Mouse (Mus musculus) neural tube, embryonic 14.5 days (tissue): Measurements from ENCODE around the gene Abca1. TPM values are rescaled to one million over a fixed set of nuclear protein-coding genes. Genes with fewer than 3 reads are reported as not detected.

Experiments used
- ATAC-seq: fragments of 200-750 bp; cut with Nextera tagmentation; 2 replicates; pipeline ENCODE4 v1.8.0; 2017; ENCODE audit warnings: low read depth, mild to moderate bottlenecking, moderate TSS enrichment, moderate library complexity
- H3K27ac ChIP-seq: fragments of 300-500 bp; sonication (generic); 2 replicates; pipeline ENCODE4 v1.5.1; 2014; ENCODE audit warnings: low read depth, mild to moderate bottlenecking, control low read depth, low read length, moderate library complexity, mixed read lengths
- H3K27me3 ChIP-seq: fragments of 300-500 bp; sonication (generic); 2 replicates; pipeline ENCODE4 v1.6.1; 2014; ENCODE audit warnings: low read length; ENCODE audit not compliant: control insufficient read depth, insufficient read depth
- H3K36me3 ChIP-seq: fragments of 300-500 bp; sonication (generic); 2 replicates; pipeline ENCODE4 v1.6.1; 2014; ENCODE audit warnings: low read length, mixed read lengths; ENCODE audit not compliant: control insufficient read depth, insufficient read depth
- H3K4me1 ChIP-seq: fragments of 300-500 bp; sonication (generic); 2 replicates; pipeline ENCODE4 v1.6.1; 2014; ENCODE audit warnings: low read length; ENCODE audit not compliant: control insufficient read depth, insufficient read depth
- H3K4me2 ChIP-seq: fragments of 300-500 bp; sonication (generic); 2 replicates; pipeline ENCODE4 v1.6.1; 2014; ENCODE audit warnings: mild to moderate bottlenecking, low read depth, low read length, control low read depth
- H3K4me3 ChIP-seq: fragments of 300-500 bp; sonication (generic); 2 replicates; pipeline ENCODE4 v1.5.1; 2014; ENCODE audit warnings: low read depth, low read length, control low read depth, mixed read lengths
- H3K9ac ChIP-seq: fragments of 300-500 bp; sonication (generic); replicated peaks from 2 replicates; pipeline ENCODE4 v1.6.1; 2014; ENCODE audit warnings: low read depth, mild to moderate bottlenecking, control low read depth, low read length, mixed read lengths
- H3K9me3 ChIP-seq: fragments of 300-500 bp; sonication (generic); 2 replicates; pipeline ENCODE4 v1.6.1; 2016; ENCODE audit warnings: low read length; ENCODE audit not compliant: control insufficient read depth
- WGBS: fragments of 180-500 bp; shearing (Covaris S2); extraction: QIAGEN DNeasy Blood & Tissue Kit; methylation state at CpG from one replicate; pipeline ENCODE4 v1.1.7; 2014; 5-methylcytosine and 5-hydroxymethylcytosine counted together
- polyA plus RNA-seq: library from polyadenylated mRNA; unstranded; fragments of >200 nt; fragmentation: Nextera tagmentation; extraction: Ambion mirVana; gene quantifications from 2 replicates; pipeline ENCODE4 v1.2.1, GENCODE M21; 2014

Gene Abca1
- polyA plus RNA-seq, 1 experiment from 2014 or later, result 11.3 TPM

DNA sequence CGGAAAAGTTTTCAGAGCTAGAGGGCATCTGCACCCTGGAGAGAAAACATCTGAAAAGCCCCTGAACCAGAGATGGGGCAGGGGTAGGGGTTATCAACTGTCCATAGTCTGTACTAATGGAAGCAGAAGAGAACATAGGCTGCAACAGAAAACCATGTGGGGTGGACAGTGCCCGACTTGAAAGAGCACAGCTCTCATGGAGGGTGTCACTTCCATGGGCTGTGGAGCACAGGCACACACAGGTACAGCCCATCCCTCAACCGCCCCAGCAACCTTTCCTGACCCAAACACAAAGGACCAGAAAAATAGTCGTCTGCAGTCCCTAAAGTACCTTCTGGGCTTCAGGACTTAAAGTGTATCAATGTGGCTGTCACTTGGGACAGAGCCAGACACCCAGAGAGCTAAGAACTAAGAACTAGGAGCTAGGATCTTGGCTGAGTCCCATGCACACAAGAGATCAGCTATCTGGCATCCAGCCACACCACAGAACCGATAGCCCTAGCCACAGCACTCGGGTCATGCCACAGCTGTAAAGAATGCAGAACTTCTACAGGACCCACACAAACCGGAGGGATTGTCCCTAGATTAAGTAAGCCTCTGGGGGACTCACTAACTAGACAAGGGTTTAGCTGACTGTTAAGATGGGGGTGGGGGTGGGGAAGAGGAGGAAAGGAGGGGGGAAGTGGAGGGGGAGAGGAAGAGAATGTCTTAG, 38.0 kb downstream of the Abca1 start:
- Histone ChIP-seq H3K4me2 (no peak overlapping the region), H3K9ac (no peak overlapping the region), H3K4me3 (no peak overlapping the region), H3K36me3 (no peaks in the 10 kb centered on the region), H3K4me1 (no peaks in the 10 kb centered on the region), H3K27ac (no peak overlapping the region), H3K9me3 (no peaks in the 10 kb centered on the region), H3K27me3 (no peaks in the 10 kb centered on the region)
- ATAC-seq, result no peak
- 74% methylated on average over 7 of the region's 7 CpGs for WGBS

DNA sequence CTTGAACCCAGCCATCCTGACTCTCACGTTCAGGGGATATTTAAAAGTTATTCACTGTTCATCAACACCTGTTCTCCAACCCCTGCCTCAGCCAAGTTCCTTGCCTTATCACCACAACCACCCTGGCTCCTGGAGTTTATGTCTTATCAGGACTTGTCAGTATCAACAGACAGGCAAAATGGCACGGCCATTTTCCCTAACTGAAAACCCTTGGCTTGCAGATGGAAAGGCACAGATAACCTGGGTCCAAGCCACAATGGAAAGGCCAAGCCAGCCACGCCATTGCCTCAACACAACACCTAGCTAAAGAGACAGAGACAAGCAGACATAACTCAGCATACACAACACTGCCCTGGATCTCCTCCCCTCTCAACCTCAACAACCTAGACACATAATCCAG, 38.6 kb downstream of the Abca1 start:
- WGBS, result 90% methylated on average over 3 of the region's 3 CpGs
- Histone ChIP-seq H3K4me1 (no peaks in the 10 kb centered on the region), H3K9ac (no peak overlapping the region), H3K9me3 (no peaks in the 10 kb centered on the region), H3K4me2 (no peak overlapping the region), H3K36me3 (no peaks in the 10 kb centered on the region), H3K27ac (no peak overlapping the region), H3K4me3 (no peak overlapping the region), H3K27me3 (no peaks in the 10 kb centered on the region)
- ATAC-seq, result no peak

DNA sequence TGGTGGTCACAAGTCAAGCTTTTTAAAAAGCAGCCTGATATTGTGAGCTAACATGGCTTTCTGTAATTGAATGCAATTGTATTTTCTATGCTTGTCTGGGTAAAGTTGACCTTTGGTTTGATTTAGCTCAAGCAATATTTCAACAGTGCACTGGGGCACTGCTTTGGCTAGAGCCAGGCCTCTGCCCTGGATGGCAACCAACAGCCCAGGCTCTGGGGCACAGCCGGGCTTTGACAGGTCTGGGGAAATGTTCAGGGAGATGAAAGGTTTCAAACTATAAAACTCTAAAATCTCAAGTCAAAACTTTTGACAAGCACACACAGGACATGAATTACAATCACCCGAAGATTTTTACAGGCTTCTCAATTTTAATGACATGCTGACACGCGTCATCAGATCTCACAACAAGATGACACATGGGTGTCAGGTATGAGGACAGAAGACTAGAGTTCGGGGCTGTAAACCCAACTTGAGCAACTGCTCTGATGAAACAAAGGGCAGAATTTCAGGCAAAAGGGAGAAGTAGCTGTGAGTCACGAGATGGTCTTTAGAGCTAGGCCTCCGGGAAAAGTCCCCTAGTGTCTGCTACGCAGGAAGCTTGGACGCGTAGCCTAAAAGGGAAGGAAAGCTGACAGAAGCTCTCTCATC, 39.5 kb downstream of the Abca1 start:
- Histone ChIP-seq H3K4me2 (no peak overlapping the region), H3K9ac (no peak overlapping the region), H3K27ac (no peak overlapping the region), H3K36me3 (no peaks in the 10 kb centered on the region), H3K9me3 (no peaks in the 10 kb centered on the region), H3K27me3 (no peaks in the 10 kb centered on the region), H3K4me3 (no peak overlapping the region), H3K4me1 (no peaks in the 10 kb centered on the region)
- no peak for ATAC-seq
- WGBS, result 91% methylated on average over 10 of the region's 10 CpGs

DNA sequence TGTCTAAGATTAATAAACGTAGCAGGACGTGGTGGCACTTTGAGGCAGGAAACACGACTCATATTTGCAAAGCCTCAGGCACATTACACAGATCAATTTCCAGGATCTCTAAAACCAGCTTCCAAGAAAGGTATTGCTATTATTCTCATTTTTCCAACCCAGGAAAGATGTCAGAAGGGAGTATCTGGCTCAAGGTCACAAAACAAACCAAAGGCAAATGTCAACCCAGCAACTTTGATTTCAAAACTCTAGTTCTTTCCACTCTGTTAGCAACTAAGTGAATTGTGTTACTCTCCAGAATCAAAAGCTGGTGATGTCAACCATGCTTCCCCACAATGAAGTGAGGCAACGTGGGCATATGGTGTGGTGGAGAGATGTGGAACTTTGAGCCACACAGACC, 41.1 kb downstream of the Abca1 start:
- 76% methylated on average over 4 of the region's 4 CpGs for WGBS
- ATAC-seq, result no peak

DNA sequence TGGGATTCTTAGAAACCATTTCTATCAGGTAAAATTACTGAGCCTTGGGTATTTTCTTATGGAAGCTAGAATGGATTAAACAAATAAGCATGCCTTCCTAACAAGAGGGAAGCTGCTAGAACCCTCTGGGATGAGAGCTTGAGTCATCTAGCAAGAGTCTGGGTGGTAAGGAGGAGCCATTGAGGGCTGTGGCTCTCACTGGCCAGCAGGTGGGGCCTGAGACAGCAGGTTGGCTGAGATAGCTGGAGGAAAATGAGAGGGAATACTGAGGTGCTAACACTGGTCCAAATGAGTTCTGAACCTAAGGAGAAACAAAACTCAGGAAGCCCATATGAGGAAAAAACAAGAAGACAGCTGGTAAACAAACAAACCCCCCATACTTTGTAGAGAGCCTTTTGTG, 42.1 kb downstream of the Abca1 start:
- no peaks in the 10 kb centered on the region for H3K9me3 ChIP-seq
- no peak overlapping the region for H3K27ac ChIP-seq
- no peak overlapping the region for H3K4me2 ChIP-seq
- H3K36me3 ChIP-seq, result no peaks in the 10 kb centered on the region
- ATAC-seq, result no peak
- no peaks in the 10 kb centered on the region for H3K27me3 ChIP-seq
- no peaks in the 10 kb centered on the region for H3K4me1 ChIP-seq
- H3K4me3 ChIP-seq, result no peak overlapping the region
- H3K9ac ChIP-seq, result no peak overlapping the region

More for the DNA sequence above, 41.1 kb downstream of the Abca1 start:
- Histone ChIP-seq H3K9ac (no peak overlapping the region), H3K27ac (no peak overlapping the region), H3K4me2 (no peak overlapping the region), H3K4me3 (no peak overlapping the region), H3K9me3 (no peaks in the 10 kb centered on the region), H3K4me1 (no peaks in the 10 kb centered on the region), H3K36me3 (no peaks in the 10 kb centered on the region), H3K27me3 (no peaks in the 10 kb centered on the region)

DNA sequence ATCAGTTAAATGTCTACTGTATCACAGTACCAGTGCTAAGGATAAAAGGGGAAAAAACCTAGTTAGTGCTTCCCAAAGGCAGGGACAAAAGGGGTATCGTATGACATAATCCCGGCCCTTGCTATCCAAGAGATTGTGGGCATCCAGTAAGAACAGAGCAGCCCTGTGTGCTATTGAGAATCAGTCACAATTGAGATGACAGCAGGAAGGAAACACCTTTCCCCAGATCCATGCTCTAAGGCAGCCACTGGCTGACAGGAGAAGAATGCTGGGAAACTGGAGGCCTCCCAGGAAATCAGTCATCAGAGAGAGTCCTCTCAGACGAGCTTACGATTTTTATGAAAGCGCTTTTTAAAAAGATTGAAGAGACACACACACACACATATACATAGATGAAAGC, 42.6 kb downstream of the Abca1 start:
- no peak overlapping the region for H3K4me3 ChIP-seq
- 73% methylated on average over 5 of the region's 5 CpGs for WGBS
- H3K4me1 ChIP-seq, result no peaks in the 10 kb centered on the region
- ATAC-seq, result no peak
- H3K27me3 ChIP-seq, result no peaks in the 10 kb centered on the region
- H3K9ac ChIP-seq, result no peak overlapping the region
- no peaks in the 10 kb centered on the region for H3K9me3 ChIP-seq
- H3K4me2 ChIP-seq, result no peak overlapping the region
- no peaks in the 10 kb centered on the region for H3K36me3 ChIP-seq
- H3K27ac ChIP-seq, result no peak overlapping the region

DNA sequence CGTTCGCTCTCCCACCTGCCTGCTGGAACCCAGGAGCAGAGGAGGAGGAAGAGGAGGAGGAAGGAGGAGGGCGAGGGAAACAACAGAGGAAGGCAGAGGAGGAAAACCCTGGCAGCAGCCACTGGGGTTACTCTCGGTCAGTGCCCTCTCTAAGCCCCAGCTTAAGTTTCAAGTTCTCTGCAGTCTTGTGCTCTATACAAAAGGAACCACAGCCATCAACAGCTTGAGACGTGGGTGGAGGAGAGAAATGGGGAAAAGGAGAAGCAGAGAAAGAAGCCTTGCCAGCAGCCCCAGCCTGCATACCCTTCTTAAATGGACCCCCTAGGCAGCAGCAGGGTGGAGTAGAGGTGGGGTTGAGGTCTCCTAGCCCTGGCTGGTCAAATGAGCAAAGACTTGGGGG, 43.8 kb downstream of the Abca1 start:
- Histone ChIP-seq H3K27me3 (no peaks in the 10 kb centered on the region), H3K9ac (no peak overlapping the region), H3K36me3 (no peaks in the 10 kb centered on the region), H3K9me3 (no peaks in the 10 kb centered on the region), H3K4me1 (no peaks in the 10 kb centered on the region), H3K27ac (no peak overlapping the region), H3K4me2 (no peak overlapping the region), H3K4me3 (no peak overlapping the region)
- 29% methylated on average over 2 of the region's 5 CpGs for WGBS
- no peak; the same call in 1 of the 2 replicates for ATAC-seq

DNA sequence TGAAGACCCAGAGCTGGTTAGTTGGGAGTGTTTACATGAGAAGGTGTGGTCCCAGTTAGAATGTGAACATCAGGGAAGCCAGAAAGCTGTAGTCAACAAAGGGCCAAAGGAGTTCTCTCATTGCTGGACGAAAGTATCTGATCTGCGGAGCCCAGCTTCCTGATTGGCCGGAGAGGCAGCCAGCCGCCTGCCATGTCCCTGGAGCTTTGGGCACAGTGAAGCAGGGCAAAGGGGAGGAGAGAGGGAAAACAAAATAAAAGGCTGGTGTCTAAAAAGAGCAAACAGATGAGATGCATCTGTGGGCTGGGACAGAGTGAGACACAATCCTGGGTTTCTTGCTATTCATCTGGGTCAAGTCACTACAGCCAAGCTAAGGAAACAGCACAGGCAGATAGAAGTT, 44.3 kb downstream of the Abca1 start:
- Histone ChIP-seq H3K9me3 (no peaks in the 10 kb centered on the region), H3K27ac (no peak overlapping the region), H3K27me3 (no peaks in the 10 kb centered on the region), H3K9ac (no peak overlapping the region), H3K4me2 (no peak overlapping the region), H3K4me1 (no peaks in the 10 kb centered on the region), H3K36me3 (no peaks in the 10 kb centered on the region), H3K4me3 (no peak overlapping the region)
- 50% methylated on average over 4 of the region's 4 CpGs for WGBS
- no peak for ATAC-seq

DNA sequence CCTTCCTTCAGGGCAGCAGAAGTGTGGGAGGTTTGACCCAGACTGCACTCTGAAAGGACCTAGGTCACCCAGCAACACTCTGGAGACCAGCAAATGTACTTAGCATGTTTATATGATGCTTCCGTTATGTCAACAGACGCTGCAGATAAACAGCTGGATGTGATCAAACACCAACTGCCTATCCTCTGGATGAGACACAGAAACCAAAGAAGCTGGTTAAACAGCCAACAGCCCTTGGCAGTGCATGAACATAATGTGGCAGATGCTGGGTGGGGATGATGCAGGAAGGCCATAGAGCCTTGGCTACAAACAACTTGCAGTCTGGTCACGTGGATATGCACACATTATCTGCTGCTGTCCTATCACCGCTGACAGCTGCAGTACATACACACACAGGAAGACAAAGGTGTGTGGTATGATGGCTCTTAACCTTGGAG, 47.8 kb downstream of the Abca1 start:
- Histone ChIP-seq H3K4me2 (no peak overlapping the region), H3K4me1 (no peaks in the 10 kb centered on the region), H3K27ac (no peak overlapping the region), H3K9me3 (no peaks in the 10 kb centered on the region), H3K4me3 (no peak overlapping the region), H3K9ac (no peak overlapping the region), H3K36me3 (no peaks in the 10 kb centered on the region), H3K27me3 (no peaks in the 10 kb centered on the region)
- ATAC-seq, result no peak
- WGBS, result 79% methylated on average over 4 of the region's 4 CpGs
